Mouse (Mus musculus) urinary bladder, postnatal 14 days (tissue): ENCODE results near the gene Rasa3.

Experiments
- DNase-seq: peaks from one replicate; pipeline ENCODE4 v3.0.0; 2021; ENCODE audit warnings: low spot score

Rasa3 gene

GRCm38 (mm10) chr8:13616831-13617505 lies 60.4 kb downstream of the Rasa3 start:
- no peak for DNase-seq

- DNase-seq = no peak
Measured at GRCm38 (mm10) chr8:13614924-13615391, 62.4 kb downstream of the Rasa3 start.

GRCm38 (mm10) chr8:13614136-13614535 lies 63.3 kb downstream of the Rasa3 start:
- no peak for DNase-seq

- DNase-seq = no peak
Measured at GRCm38 (mm10) chr8:13611702-13612101, 65.7 kb downstream of the Rasa3 start.

GRCm38 (mm10) chr8:13609971-13610370 lies 67.4 kb downstream of the Rasa3 start:
- DNase-seq = no peak

- no peak for DNase-seq
Measured at GRCm38 (mm10) chr8:13608946-13609345, 68.5 kb downstream of the Rasa3 start.

- DNase-seq = no peak
Measured at GRCm38 (mm10) chr8:13605920-13606480, 71.4 kb downstream of the Rasa3 start.

GRCm38 (mm10) chr8:13602621-13603020 lies 74.8 kb downstream of the Rasa3 start:
- no peak for DNase-seq

- no peak for DNase-seq
Measured at GRCm38 (mm10) chr8:13601166-13601565, 76.2 kb downstream of the Rasa3 start.

GRCm38 (mm10) chr8:13600716-13601115 lies 76.7 kb downstream of the Rasa3 start:
- DNase-seq = no peak

- no peak for DNase-seq
Measured at GRCm38 (mm10) chr8:13600204-13600603, 77.2 kb downstream of the Rasa3 start.

- DNase-seq = no peak
Measured at GRCm38 (mm10) chr8:13597777-13598176, 79.6 kb downstream of the Rasa3 start.

- DNase-seq = no peak
Measured at GRCm38 (mm10) chr8:13595861-13596260, 81.5 kb downstream of the Rasa3 start.

GRCm38 (mm10) chr8:13594884-13595323 lies 82.5 kb downstream of the Rasa3 start:
- peak; percentile 63 for DNase-seq

- DNase-seq = no peak
Measured at GRCm38 (mm10) chr8:13593340-13593739, 84.1 kb downstream of the Rasa3 start.

- DNase-seq = no peak
Measured at GRCm38 (mm10) chr8:13591246-13591645, 86.2 kb downstream of the Rasa3 start.

- no peak for DNase-seq
Measured at GRCm38 (mm10) chr8:13589071-13589470, 88.3 kb downstream of the Rasa3 start.

GRCm38 (mm10) chr8:13584652-13585051 lies 92.8 kb downstream of the Rasa3 start:
- DNase-seq = no peak

GRCm38 (mm10) chr8:13577869-13578268 lies 99.5 kb downstream of the Rasa3 start:
- no peak for DNase-seq

GRCm38 (mm10) chr8:13571999-13572398 lies 105.4 kb downstream of the Rasa3 start:
- DNase-seq = no peak

GRCm38 (mm10) chr8:13562118-13562517 lies 115.3 kb downstream of the Rasa3 start, which contains the start of gene 1700029H14Rik:
Gene 1700029H14Rik (minus strand): TSS chr8:13562461.
- DNase-seq = peak; percentile 18

- DNase-seq = no peak
Measured at GRCm38 (mm10) chr8:13557526-13557925, 119.9 kb downstream of the Rasa3 start.

GRCm38 (mm10) chr8:13551574-13551830 lies 125.9 kb downstream of the Rasa3 start:
- no peak for DNase-seq
